Mouse (Mus musculus): Measurements from ENCODE around the gene Slc27a1. TPM values are rescaled to one million over a fixed set of nuclear protein-coding genes. Genes with fewer than 3 reads are reported as not detected.

The Slc27a1 gene
- polyA plus RNA-seq, 1 experiment from 2014 or later, result 68.5 TPM

DNA sequence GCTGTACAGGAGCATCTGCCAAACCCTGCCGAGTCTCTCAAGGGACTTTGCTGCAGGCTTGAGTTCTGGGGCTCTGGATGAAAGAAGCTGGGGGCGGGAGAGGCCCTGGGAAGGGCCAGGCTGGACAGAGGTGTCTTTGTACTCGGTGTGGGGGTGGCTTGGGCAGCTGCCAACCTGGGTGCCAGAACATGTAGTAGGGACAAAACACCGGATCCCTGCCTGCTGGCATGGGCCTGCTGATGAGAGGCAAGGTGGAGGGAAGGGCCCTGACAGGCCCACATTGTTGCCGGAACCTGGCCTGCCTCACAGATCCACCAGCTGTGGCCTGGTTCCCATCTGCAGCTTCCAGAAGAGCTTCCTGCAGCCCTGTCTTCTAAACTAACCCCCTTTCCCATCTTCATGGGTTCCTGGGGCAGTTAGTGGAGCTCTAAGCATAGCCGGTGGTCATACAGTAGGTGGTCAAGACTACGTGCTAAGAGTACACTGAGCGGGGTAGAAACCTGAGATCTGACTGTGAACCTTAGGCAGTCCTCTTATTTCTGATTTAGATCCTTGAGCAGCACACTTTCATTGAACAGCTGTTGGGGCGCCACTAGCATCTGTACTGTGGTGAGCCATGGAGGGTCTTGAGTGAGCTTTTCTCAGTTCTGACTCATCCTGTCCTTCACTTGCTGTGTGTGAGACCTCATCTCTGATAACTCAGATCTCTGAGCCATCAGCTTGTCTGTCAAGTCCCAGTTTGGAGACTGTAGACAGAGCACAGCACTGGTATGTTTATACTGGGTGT is 4.4 kb downstream of the Slc27a1 start:
- H3K4me1 ChIP-seq, result peaks cover 46% of the 10 kb centered on the region
- peak overlapping the region; percentile 15 for H3K4me3 ChIP-seq
- H3K9me3 ChIP-seq, result no peaks in the 10 kb centered on the region
- H3K27ac ChIP-seq (replicated peaks), result peak overlapping the region; percentile 70
- 38% methylated on average over 9 of the region's 9 CpGs for WGBS
- H3K36me3 ChIP-seq, result no peaks in the 10 kb centered on the region
- no peak for ATAC-seq (replicated peaks)
- H3K4me2 ChIP-seq (replicated peaks), result peak overlapping the region; percentile 49
- H3K9ac ChIP-seq (replicated peaks), result peak overlapping the region; percentile 17
- no peaks in the 10 kb centered on the region for H3K27me3 ChIP-seq

DNA sequence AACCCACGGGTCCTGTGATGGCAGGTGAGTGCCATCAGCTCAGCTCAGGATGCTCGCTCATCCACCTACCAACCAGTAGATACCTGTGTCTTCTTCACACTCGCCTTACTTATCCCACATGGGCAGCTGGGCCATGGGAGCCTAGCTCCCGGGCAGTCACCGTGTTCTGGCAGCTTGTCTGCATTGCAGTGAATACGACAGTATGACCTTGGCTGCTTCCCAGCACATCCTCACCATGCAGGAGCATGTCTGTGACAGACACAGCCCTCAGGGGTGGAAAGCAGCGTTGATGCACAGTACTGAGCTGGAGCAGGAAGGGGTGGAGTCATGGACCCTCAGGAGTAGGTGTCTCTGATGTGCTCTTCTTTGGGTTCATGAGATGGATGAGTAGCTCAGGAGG is 5.7 kb downstream of the Slc27a1 start:
- no peak overlapping the region for H3K4me3 ChIP-seq
- no peaks in the 10 kb centered on the region for H3K27me3 ChIP-seq
- H3K27ac ChIP-seq (replicated peaks), result no peak overlapping the region; the same call in 1 of the 2 replicates
- ATAC-seq (replicated peaks), result no peak
- no peaks in the 10 kb centered on the region for H3K9me3 ChIP-seq
- peaks cover 34% of the 10 kb centered on the region for H3K4me1 ChIP-seq
- WGBS, result 65% methylated on average over 7 of the region's 7 CpGs
- H3K4me2 ChIP-seq (replicated peaks), result no peak overlapping the region
- no peaks in the 10 kb centered on the region for H3K36me3 ChIP-seq
- H3K9ac ChIP-seq (replicated peaks), result no peak overlapping the region

- no peak overlapping the region for H3K27ac ChIP-seq (replicated peaks)
- H3K9me3 ChIP-seq, result no peaks in the 10 kb centered on the region
- H3K9ac ChIP-seq (replicated peaks), result no peak overlapping the region
- 79% methylated on average over 1 of the region's 1 CpGs for WGBS
- peaks cover 39% of the 10 kb centered on the region for H3K4me1 ChIP-seq
- no peak for ATAC-seq (replicated peaks)
- no peaks in the 10 kb centered on the region for H3K27me3 ChIP-seq
- H3K36me3 ChIP-seq, result no peaks in the 10 kb centered on the region
- no peak overlapping the region for H3K4me3 ChIP-seq
- no peak overlapping the region for H3K4me2 ChIP-seq (replicated peaks)
Observed at GRCm38 (mm10) chr8:71575020-71575419, 6.3 kb downstream of the Slc27a1 start.

DNA sequence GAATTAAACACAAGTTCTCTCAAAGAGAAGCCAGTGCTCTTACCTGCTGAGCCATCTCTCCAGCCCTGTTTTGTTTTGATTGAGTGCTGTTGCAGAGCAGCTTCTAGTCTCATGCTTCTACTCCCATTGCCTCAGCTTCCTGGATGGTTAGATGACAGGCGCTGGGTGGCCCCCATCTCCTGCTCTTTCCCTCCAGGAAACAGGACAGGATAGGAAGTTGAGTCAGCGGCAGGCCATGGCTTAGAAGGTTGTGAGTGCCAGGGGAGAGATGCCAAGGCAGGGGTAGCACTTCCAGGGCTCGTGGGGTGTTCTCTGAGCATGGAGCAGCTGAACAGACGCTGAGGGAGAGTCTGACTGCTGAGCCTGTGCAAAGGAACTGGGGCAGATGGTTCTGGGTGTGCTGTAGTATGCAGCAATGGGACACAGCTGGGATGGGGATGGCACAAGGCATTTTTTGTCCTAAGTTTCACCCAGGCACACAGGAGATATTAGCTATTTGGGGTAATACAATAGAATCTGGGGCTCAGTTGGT is 9.2 kb downstream of the Slc27a1 start:
- Histone ChIP-seq H3K4me3 (no peak overlapping the region), H3K9ac (replicated peaks) (no peak overlapping the region), H3K4me1 (peaks cover 24% of the 10 kb centered on the region), H3K27ac (replicated peaks) (no peak overlapping the region), H3K36me3 (peaks cover 12% of the 10 kb centered on the region; the same call in 1 of the 2 replicates), H3K9me3 (no peaks in the 10 kb centered on the region), H3K4me2 (replicated peaks) (no peak overlapping the region), H3K27me3 (no peaks in the 10 kb centered on the region)
- no peak for ATAC-seq (replicated peaks)
- 72% methylated on average over 4 of the region's 4 CpGs for WGBS

- no peak for ATAC-seq (replicated peaks)
- peaks cover 17% of the 10 kb centered on the region for H3K4me1 ChIP-seq
- H3K9me3 ChIP-seq, result no peaks in the 10 kb centered on the region
- H3K4me3 ChIP-seq, result no peak overlapping the region
- no peak overlapping the region for H3K4me2 ChIP-seq (replicated peaks)
- H3K27ac ChIP-seq (replicated peaks), result no peak overlapping the region
- WGBS, result 79% methylated on average over 1 of the region's 1 CpGs
- H3K36me3 ChIP-seq, result peaks cover 15% of the 10 kb centered on the region; the same call in 1 of the 2 replicates
- no peak overlapping the region for H3K9ac ChIP-seq (replicated peaks)
- no peaks in the 10 kb centered on the region for H3K27me3 ChIP-seq
Observed at GRCm38 (mm10) chr8:71579009-71579408, 10.3 kb downstream of the Slc27a1 start.

- Histone ChIP-seq H3K4me2 (replicated peaks) (no peak overlapping the region), H3K36me3 (peaks cover 20% of the 10 kb centered on the region; the same call in 1 of the 2 replicates), H3K27ac (replicated peaks) (0 out of 2 replicates have a peak overlapping the region, but pooled peaks have one; percentile 27), H3K9me3 (no peaks in the 10 kb centered on the region), H3K27me3 (no peaks in the 10 kb centered on the region), H3K4me1 (peaks cover 13% of the 10 kb centered on the region), H3K9ac (replicated peaks) (no peak overlapping the region), H3K4me3 (no peak overlapping the region)
- WGBS, result 80% methylated on average over 14 of the region's 14 CpGs
- no peak for ATAC-seq (replicated peaks)
Observed at GRCm38 (mm10) chr8:71579476-71579875, 10.8 kb downstream of the Slc27a1 start.

- 21% methylated on average over 9 of the region's 9 CpGs for WGBS
- Histone ChIP-seq H3K27ac (replicated peaks) (no peak overlapping the region), H3K9ac (replicated peaks) (no peak overlapping the region), H3K4me2 (replicated peaks) (no peak overlapping the region), H3K4me3 (no peak overlapping the region), H3K9me3 (no peaks in the 10 kb centered on the region), H3K27me3 (no peaks in the 10 kb centered on the region), H3K4me1 (peaks cover 11% of the 10 kb centered on the region), H3K36me3 (peaks cover 27% of the 10 kb centered on the region; the same call in 1 of the 2 replicates)
- ATAC-seq (replicated peaks), result no peak
Observed at GRCm38 (mm10) chr8:71580201-71580600, 11.5 kb downstream of the Slc27a1 start.

GRCm38 (mm10) chr8:71586891-71587290 is 18.2 kb downstream of the Slc27a1 start:
- ATAC-seq (replicated peaks), result no peak; the same call in 1 of the 2 replicates
- H3K9ac ChIP-seq (replicated peaks), result no peak overlapping the region
- 83% methylated on average over 2 of the region's 2 CpGs for WGBS
- peaks cover 10% of the 10 kb centered on the region for H3K4me1 ChIP-seq
- H3K27ac ChIP-seq (replicated peaks), result no peak overlapping the region
- H3K36me3 ChIP-seq, result peaks cover 32% of the 10 kb centered on the region; the same call in 1 of the 2 replicates
- H3K9me3 ChIP-seq, result no peaks in the 10 kb centered on the region
- H3K4me3 ChIP-seq, result no peak overlapping the region
- H3K4me2 ChIP-seq (replicated peaks), result no peak overlapping the region
- no peaks in the 10 kb centered on the region for H3K27me3 ChIP-seq

DNA sequence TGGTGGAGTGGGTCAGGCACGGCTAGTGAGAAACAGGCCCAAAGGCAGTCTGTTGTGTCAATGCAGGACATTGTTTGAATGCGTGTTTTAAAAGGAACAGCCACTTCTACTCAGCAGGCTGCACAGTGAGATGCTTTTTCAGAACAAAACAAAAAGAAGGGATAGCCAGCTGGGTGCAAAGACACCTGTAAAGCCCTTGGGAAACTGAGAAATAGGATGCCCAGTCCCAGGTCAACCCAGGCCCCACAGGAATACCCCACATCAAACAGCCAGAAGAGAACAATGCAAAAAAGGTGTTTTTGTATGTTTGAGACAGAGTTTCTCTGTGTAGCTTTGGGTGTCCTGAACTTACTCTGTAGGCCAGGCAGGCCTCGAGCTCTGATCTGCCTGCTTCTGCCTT is 20.1 kb downstream of the Slc27a1 start:
- H3K4me2 ChIP-seq (replicated peaks), result no peak overlapping the region
- H3K4me3 ChIP-seq, result no peak overlapping the region
- H3K9ac ChIP-seq (replicated peaks), result no peak overlapping the region
- no peaks in the 10 kb centered on the region for H3K27me3 ChIP-seq
- no peaks in the 10 kb centered on the region for H3K9me3 ChIP-seq
- ATAC-seq (replicated peaks), result no peak
- H3K36me3 ChIP-seq, result peaks cover 31% of the 10 kb centered on the region; the same call in 1 of the 2 replicates
- 73% methylated on average over 3 of the region's 3 CpGs for WGBS
- peaks cover 23% of the 10 kb centered on the region for H3K4me1 ChIP-seq
- H3K27ac ChIP-seq (replicated peaks), result no peak overlapping the region

GRCm38 (mm10) chr8:71591017-71591416 is 22.3 kb downstream of the Slc27a1 start:
- Histone ChIP-seq H3K9ac (replicated peaks) (peak overlapping the region; percentile 96), H3K4me3 (peak overlapping the region; percentile 87), H3K27ac (replicated peaks) (peak overlapping the region; percentile 97; the same call in 1 of the 2 replicates), H3K4me1 (peaks cover 28% of the 10 kb centered on the region), H3K27me3 (no peaks in the 10 kb centered on the region), H3K4me2 (replicated peaks) (peak overlapping the region; percentile 89), H3K9me3 (no peaks in the 10 kb centered on the region), H3K36me3 (peaks cover 11% of the 10 kb centered on the region; the same call in 1 of the 2 replicates)
- 34% methylated on average over 5 of the region's 5 CpGs for WGBS
- no peak for ATAC-seq (replicated peaks)

GRCm38 (mm10) chr8:71591471-71592373 is 23.0 kb downstream of the Slc27a1 start, which contains the start of gene Pgls:
Gene Pgls, plus strand, starts transcription at chr8:71592176.
- H3K4me2 ChIP-seq (replicated peaks), result peak within 1 kb of the TSS; percentile 89
- no peaks in the 10 kb centered on the region for H3K9me3 ChIP-seq
- peaks cover 6% of the 10 kb centered on the region; the same call in 1 of the 2 replicates for H3K36me3 ChIP-seq
- H3K27me3 ChIP-seq, result no peaks in the 10 kb centered on the region
- H3K27ac ChIP-seq (replicated peaks), result peak within 1 kb of the TSS; percentile 97
- H3K9ac ChIP-seq (replicated peaks), result peak within 1 kb of the TSS; percentile 96
- H3K4me3 ChIP-seq, result peak within 1 kb of the TSS; percentile 87
- H3K4me1 ChIP-seq, result peaks cover 29% of the 10 kb centered on the region
- WGBS, result under 1% methylated on average over 70 of the region's 71 CpGs
- ATAC-seq (replicated peaks), result peak; percentile 88
